Mouse (Mus musculus) brain, embryonic 14.5 days (tissue): ENCODE results near the gene Srrd.

ENCODE experiments used
- CTCF ChIP-seq: fragments of 200-500 bp; IDR thresholded peaks from 2 replicates; pipeline ENCODE4 v1.5.1; 2012; ENCODE audit warnings: inconsistent platforms, mild to moderate bottlenecking, moderate library complexity, borderline replicate concordance; ENCODE audit not compliant: insufficient read depth, insufficient read length; ENCODE audit errors: extremely low read depth
- POLR2A ChIP-seq: fragments of 200-500 bp; IDR thresholded peaks from 2 replicates; pipeline ENCODE4 v1.6.1; 2012; ENCODE audit warnings: mild to moderate bottlenecking, inconsistent platforms, borderline replicate concordance; ENCODE audit not compliant: poor library complexity, insufficient read depth, insufficient read length, severe bottlenecking; ENCODE audit errors: extremely low read depth

- TF ChIP-seq POLR2A, result no peak
- TF ChIP-seq CTCF, result no peak
Measured at GRCm38 (mm10) chr5:112369326-112369725, 26.5 kb upstream of the Srrd start.
